Mouse (Mus musculus) bone marrow macrophage, adult 2 months (primary cell): ENCODE measurements at regions not wholly inside any gene's neighbourhood (a gene's known extent, or its start where the extent isn't known, plus 50 kb on each side); places are given as distances from the start of the nearest gene placed in this dataset.

ENCODE experiments used
- CTCF ChIP-seq: IDR thresholded peaks from 2 replicates; pipeline ENCODE4 v1.5.1; 2012; ENCODE audit warnings: low read depth, mild to moderate bottlenecking, low read length, moderate library complexity
- POLR2A ChIP-seq: IDR thresholded peaks from 2 replicates; pipeline ENCODE4 v1.6.1; 2012; ENCODE audit warnings: mild to moderate bottlenecking, low read depth, low read length, borderline replicate concordance

- TF ChIP-seq CTCF (no peak), POLR2A (no peak)
Observed at GRCm38 (mm10) chr14:25295688-25296350, 163.2 kb upstream of the Zmiz1 start.
